Mouse (Mus musculus): Measurements from ENCODE around the gene Sim2.

DNA sequence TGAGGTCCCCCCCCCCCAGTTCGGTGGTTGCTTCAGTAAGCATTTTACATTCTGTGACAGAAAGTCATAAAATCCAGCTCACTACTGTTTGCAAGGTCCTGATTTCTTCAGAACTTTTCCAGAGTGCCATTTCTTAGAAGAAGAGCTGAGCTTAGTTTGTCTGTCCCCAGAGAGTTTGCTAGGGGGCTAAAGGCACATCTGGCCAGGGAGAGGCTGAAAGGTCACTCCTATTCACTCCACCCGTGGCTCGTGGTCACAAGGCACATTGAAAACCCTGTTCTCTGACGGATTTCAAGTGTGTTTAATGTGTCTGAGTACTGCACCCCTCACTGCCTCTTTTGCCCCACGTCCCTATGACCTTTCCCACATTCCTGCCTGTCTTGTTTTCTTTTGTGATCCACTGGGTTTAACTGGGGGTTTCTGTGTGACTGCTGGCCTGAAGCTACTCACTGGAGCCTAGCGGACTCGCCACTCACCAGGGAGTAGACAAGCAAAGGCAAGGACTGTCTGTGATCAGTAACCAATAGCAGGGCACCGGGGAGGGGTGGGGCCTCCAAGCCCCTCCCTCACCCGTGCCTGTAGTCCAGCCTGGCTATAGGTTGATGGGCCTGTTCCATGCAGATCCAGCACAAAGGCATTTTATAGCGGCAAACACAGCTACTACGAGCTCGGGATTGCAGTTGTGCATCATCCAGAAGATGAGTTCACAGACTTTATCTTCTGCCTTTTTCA, 13.2 kb downstream of the Sim2 start:
- TF ChIP-seq CTCF (IDR thresholded peaks at IDR 0.05; ENCODE audit: extremely low read depth, insufficient read depth, low read length) (no peak), POLR2A (IDR thresholded peaks at IDR 0.05; ENCODE audit: extremely low read depth, insufficient read depth, low read length) (no peak)

Data from cortical plate, adult 2 months (tissue).